14 mouse cellular contexts compared by ENCODE assay signal in genomic region chr3:28301378-28301777, GRCm38 (mm10). TPM values are rescaled to one million over a fixed set of nuclear protein-coding genes. Genes with fewer than 3 reads are reported as not detected.
DNase-seq lines count a peak whose midpoint lies in the region; ATAC-seq lines count a peak whose summit lies in the region.
"Had no signal": no experiment of that assay in that cellular context is flagged by ENCODE, and none has a peak within 500 bp of the region (broad histone marks: within the 10 kb centered on the region; RNA-seq: fewer than 3 reads in every experiment).

No protein-coding gene starts in this region.

- no peak overlapping the region for H3K4me3 ChIP-seq in lung, embryonic 15.5 days
- H3K4me3 ChIP-seq: hindbrain, embryonic 12.5 days; limb, embryonic 15.5 days had no signal

- peak; percentile 19 for DNase-seq in testis, postnatal 14 days (ENCODE audit: low spot score)
- no peak for DNase-seq in testis, postnatal 10 days (ENCODE audit: low spot score)
- DNase-seq in frontal cortex, postnatal 14 days (ENCODE audit: low spot score in 2 of 2), result no peak
- DNase-seq in spleen, postnatal 10 days (ENCODE audit: low spot score in 2 of 2), result no peak
- no peak for DNase-seq in cerebellum, postnatal 10 days
- DNase-seq: cerebellum, adult 9-10 months; kidney, adult 9 months; layer of hippocampus, adult 9-11 months; right cerebral cortex, postnatal 14 days had no signal

- H3K9me3 ChIP-seq in lung, embryonic 15.5 days, result no peaks in the 10 kb centered on the region
- H3K9me3 ChIP-seq: hindbrain, embryonic 12.5 days; limb, embryonic 15.5 days had no signal

- no peaks in the 10 kb centered on the region for H3K36me3 ChIP-seq in lung, embryonic 15.5 days
- H3K36me3 ChIP-seq: hindbrain, embryonic 12.5 days; limb, embryonic 15.5 days had no signal

- no peak overlapping the region for H3K4me2 ChIP-seq in lung, embryonic 15.5 days
- H3K4me2 ChIP-seq: hindbrain, embryonic 12.5 days; limb, embryonic 15.5 days had no signal

- H3K4me1 ChIP-seq in lung, embryonic 15.5 days, result no peaks in the 10 kb centered on the region
- H3K4me1 ChIP-seq: hindbrain, embryonic 12.5 days; limb, embryonic 15.5 days had no signal

- H3K9ac ChIP-seq in lung, embryonic 15.5 days, result no peak overlapping the region
- H3K9ac ChIP-seq: hindbrain, embryonic 12.5 days; limb, embryonic 15.5 days had no signal

- no peaks in the 10 kb centered on the region for H3K27me3 ChIP-seq in lung, embryonic 15.5 days
- H3K27me3 ChIP-seq: hindbrain, embryonic 12.5 days; limb, embryonic 15.5 days had no signal

- ATAC-seq in erythroblast, adult 5-6 weeks (replicated peaks; ENCODE audit: low FRiP score, poor library complexity, severe bottlenecking), result peak; percentile 79
- peak; percentile 46 for ATAC-seq in lung, embryonic 15.5 days (ENCODE audit: borderline replicate concordance, extremely low read depth, low FRiP score, low TSS enrichment)
- ATAC-seq: forebrain, embryonic 16.5 days had no signal

- WGBS in lung, embryonic 15.5 days, result 40% methylated on average over 4 of the region's 4 CpGs

- 0 out of 2 replicates have a peak overlapping the region, but pooled peaks have one; percentile 3 for H3K27ac ChIP-seq in lung, embryonic 15.5 days
- H3K27ac ChIP-seq: hindbrain, embryonic 12.5 days; limb, embryonic 15.5 days had no signal

RNA-seq across cellular contexts. Expression of gene Tnik, which starts 38.4 kb away (rescaled TPM):
- 0.19 and 3.6 TPM in 2 replicates for total RNA-seq in erythroblast, adult 5-6 weeks (2015; ENCODE audit: low replicate concordance)
- total RNA-seq in erythroblast, adult 5-6 weeks (2017; ENCODE audit: low replicate concordance), result 2.2 and 2.5 TPM in 2 replicates
- polyA plus RNA-seq in lung, embryonic 15.5 days (2015; fragmentation: Nextera tagmentation; extraction: Ambion mirVana), result 8.3 and 9.8 TPM in 2 replicates
